Mouse (Mus musculus) frontal cortex, adult 2 months (tissue): ENCODE data around the gene Stip1. TPM values are rescaled to one million over a fixed set of nuclear protein-coding genes. Genes with fewer than 3 reads are reported as not detected.

Source experiments
- DNase-seq, 2 experiments: peaks; one replicate each; pipeline ENCODE4 v3.0.0; 2022; ENCODE audit warnings: low spot score in 1 of 2; ENCODE audit errors: extremely low spot score in 1 of 2
- polyA plus RNA-seq: library from polyadenylated mRNA; depleted of rRNA; stranded (reverse); fragments of >200 nt; gene quantifications from 2 replicates; pipeline ENCODE4 v1.2.3, GENCODE M21; 2012

The Stip1 gene
- polyA plus RNA-seq, 1 experiment = 148 TPM

DNA sequence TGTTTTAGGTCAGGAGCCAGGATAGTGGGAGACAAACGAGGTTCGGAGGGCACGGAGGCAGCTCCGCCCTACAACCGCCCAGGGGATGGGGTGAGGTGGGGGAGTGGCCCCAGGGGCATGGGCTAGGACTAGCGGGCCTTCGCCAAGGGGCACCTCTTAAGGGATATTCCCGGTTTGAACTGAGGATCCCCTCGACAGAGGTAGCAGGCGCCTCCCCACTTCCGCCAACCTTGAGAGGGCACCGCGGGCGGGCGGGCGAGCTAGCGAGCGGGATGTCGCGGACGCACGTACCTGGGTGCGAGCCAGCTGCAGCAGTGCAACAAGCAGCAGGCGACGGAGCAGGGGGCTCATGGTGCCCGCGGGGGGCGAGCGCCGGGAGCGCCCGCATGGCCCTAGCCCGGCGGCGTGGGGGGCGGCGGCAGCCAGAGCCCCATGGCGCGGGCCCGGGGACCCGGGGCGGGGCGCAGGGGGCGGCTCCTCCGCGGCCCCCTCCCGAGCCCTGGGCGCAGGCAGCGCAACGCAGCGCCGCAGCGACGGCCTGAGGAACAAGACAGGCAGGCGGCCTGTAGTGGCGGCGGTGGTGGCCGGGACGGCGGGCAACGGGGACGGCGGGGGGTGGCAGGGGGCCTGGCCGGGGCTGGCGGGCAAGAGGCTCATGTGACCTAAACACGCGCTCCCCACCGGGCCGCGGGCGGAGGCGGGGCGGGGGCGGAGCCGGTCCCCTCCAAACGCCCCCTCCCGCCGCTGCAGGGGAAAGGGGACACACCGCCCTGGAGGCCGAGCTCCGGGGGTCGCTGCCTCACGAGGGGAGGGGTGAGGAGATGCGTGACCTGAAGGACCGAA, 52.5 kb downstream of the Stip1 start, which contains the start of gene Vegfb:
Gene Vegfb, minus strand, starts transcription at position 591 of the 843 bp plus-strand sequence.
- DNase-seq = no peak

DNA sequence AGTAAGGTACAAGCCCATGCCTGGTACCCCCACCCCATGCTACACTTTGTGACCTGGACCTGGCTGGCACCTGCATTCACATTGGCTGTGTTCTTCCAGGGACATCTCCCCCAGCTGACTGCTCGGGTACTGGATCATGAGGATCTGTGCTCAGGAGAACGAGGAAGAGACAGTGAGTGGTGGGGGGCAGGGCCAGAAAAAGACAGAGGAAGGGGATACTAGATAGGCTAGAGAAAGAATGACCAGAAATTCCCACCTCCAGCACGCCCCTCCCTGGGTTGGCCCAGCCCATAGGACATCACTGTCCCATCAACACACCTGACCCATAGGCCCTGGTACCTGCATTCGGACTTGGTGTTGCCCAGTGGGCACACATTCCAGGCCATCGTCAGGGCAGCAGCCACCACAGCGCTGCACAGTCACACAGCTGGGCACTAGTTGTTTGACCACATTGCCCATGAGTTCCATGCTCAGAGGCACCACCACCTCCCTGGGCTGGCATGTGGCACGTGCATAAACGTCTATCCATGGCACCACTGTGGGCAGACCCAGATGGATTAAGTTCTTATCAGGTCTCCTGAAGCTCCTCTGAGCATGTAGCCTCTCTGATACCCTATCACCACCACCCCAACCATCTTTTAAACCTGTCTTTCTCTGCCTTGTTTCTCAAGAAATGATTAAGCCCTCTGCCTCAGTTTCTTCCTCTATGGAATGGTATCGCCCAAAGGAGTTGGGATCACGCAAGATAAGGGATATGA, 53.6 kb downstream of the Stip1 start:
- no peak for DNase-seq

DNA sequence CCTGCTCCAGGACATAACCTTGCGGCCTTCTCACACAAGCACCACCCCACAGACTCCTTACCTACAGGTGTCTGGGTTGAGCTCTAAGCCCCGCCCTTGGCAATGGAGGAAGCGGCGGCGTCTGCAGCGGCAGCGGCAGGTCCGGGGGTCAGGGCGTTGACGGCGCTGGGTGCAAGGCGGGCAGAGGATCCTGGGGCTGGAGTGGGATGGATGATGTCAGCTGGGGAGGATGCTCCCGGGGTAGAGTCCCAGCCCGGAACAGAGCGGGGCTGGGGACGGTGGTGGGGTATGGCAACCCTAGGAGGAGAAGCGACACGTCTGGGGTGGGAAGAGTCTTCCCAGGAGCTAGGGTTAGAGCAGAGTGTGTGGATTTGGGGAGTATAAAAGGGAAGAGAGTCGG, 54.5 kb downstream of the Stip1 start:
- DNase-seq = no peak

DNA sequence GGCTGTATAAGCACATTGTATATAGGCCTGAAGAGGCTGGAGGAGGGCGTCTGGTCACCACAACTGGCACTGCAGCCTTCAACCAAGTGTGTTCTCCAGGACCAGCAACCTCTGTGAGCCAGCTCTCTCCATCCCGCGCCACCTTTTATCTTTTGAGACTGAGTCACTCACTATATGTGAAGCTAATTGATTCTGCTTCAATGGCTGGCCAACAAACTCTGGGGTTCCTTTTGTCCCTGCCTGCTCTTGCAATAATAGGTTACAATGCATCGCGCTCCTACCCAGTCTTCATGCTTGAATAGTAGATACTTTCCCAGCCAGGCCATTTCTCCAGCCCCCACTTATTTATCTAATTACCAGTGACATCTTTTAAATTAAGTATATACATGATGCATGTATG, 56.1 kb downstream of the Stip1 start:
- no peak for DNase-seq

DNA sequence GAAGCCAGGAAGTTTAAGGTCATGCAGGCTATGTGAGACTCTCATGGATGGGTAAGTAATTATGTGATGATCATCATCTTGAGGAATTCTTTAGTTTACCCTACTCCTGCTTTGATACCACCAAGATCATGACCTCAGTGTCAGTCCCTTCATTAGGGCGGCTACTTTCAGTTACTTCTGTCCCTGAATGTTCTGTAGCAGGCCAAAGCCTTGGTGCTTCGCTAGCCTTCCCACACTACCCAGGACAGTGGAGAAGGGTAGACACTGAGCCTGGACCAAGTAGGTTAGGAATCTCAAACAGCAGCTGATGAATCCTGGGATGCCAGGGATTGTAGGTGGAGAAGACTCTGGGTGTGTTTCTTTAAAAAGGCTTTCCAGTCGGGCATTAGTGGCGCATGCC, 58.3 kb downstream of the Stip1 start:
- DNase-seq = no peak

DNA sequence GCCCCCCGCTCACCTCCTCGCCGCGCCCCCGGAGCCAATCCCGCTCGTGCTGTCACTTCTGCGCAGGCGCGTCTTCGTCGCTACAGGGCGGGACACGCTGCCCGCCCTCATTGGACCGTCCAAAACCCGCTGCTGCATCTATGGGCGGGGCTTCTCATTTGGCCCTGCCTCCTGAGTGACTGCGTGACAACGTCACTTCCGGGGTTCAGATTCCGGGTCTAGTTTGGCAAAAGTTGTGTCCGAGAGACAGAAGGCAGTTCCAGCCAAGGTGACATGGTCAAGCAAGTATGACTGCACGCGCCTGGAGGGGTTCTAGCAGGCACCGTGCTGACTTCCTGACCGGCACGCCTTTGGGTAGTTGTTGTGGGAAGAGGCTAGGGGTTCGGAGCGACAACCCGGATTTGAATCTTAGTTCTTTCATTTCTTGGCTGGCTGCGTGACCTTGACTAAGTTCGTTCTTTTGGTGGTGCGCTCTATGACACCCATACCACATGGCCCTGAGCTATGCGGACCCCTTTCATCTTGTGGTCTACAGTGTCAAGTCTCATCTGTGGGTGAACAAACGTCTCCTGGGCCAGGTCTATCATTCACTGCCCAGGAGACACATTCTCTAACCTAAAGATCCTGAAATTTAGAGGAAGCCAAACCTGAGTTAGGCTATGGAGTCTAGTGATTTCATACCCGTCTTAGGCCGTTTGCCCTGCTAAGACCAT, 59.2 kb downstream of the Stip1 start, which contains the start of gene Fkbp2:
Gene Fkbp2, minus strand, starts transcription at position 121 of the 713 bp plus-strand sequence.
- DNase-seq = peak; percentile 97 to 99

DNA sequence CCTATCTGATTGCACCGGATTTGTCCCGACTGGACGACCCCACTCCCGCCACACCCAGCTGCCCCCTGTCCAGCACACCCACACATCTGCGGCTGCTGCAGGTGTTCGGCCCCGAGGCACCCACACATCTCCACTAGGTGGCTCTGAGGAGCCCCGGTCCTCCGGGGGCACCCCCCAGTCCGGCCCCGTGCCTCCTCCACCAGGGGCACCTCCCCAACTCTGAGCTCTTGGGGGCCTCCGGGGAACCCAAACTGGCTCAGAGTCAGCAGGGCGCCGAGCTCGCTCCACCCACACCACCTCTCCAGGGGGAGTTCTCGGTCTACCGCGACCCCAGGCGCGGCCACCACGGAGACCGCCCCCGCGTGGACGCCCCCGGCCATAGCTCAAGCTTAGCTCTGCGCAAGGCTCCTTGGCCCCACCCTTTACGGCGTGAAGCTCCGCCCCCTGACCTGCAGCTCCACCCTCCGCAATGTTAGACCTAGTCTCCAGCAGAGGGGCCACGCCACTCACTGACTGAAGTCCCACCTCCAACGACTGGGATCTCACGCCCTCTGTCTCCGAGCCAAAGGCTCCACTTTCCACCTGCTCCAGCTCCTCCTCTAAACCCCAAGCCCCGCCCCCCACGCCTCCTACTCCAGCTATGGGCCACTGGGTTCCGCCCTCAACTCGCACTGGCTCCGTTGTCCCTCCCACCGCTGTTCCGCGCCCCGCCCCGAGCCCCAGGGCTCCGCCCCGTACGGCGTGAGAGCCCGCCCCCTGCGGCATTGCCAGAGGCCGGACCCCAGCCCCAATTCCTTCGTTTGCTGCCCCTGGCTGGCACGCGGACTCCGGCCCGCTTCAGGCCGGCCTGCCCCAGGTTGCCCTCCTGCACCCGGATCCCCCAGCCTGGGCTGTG, 60.0 kb downstream of the Stip1 start:
- peak; percentile 99 for DNase-seq

DNA sequence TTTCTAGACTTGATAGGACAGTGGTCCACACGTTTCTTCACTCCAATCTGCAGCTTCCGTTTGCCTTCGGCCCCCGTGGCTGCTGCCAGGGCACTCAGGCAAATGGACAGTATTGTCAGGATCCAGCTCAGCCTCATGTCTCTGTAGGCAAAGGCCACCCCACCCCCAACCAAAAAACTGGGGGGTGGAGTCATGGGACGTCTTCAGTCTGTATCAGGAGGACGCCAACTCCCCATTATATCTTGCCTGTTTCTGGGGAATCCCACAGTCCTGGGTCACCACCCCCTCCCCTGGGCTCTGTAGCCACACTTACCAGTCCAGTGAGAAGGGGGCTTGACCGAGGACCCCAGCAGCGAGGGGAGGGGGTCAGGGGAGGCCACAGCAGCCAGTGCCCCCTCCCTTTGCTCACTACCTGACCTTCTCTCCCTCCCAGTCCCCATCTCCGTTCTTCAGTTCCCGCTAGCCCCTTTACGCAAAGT, 60.7 kb downstream of the Stip1 start:
- peak; percentile 56 to 62 for DNase-seq

DNA sequence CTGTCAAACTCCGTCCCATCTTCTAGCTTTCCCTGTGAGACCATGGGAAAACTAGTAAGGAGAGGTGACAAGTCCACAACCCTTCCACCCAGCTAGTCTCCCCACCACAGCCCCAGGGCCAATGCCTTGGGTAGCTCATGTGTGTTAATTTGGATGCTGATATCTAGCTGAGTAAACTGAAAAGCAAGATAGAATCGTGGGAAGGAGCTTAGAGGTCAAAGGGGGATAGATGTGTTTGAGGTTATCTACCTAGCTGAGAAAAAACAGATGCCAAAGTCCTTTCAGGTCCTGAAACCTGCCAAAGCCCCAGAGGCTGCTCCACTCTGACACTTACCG, 61.2 kb downstream of the Stip1 start:
- DNase-seq = no peak

DNA sequence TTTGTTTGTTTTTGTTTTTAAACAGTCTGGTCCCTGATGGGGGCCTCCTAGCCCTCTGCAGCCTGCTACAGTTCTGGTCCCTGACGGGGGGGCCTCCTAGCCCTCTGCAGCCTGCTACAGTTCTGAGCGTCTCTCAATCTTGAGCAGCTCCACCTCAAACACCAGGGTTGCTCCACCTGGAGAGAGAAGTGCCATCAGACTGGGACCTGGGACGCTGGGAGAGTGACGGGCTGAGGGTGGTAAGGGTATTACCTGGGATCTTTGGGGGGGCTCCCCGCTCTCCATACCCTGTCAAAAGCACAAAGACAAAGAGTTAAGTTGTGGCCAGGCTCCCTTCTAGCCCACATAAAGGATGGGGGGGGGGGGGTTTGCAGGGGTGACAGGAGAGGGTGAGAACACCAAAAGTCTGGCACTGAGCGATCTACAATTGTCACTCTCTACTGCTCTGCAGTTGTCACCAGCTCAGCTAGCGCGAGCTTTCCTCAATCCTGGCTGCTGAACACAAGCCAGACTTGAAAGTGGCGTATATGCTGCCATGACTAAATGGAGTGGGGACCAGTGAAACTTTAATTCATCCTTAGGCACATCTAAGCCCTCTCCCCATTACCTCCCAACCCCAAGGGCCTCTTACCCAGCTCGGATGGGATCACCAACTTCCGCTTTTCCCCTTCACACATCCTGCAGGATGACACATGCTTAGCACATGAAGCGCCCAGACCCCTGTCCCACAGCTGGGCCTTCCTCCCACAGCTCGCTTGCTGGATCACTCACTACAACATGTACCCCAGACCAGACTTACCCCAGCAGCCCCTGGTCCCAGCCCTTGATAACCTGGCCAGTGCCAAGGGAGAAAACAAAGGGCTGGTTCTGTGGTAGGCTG, 61.8 kb downstream of the Stip1 start:
- DNase-seq = no peak

DNA sequence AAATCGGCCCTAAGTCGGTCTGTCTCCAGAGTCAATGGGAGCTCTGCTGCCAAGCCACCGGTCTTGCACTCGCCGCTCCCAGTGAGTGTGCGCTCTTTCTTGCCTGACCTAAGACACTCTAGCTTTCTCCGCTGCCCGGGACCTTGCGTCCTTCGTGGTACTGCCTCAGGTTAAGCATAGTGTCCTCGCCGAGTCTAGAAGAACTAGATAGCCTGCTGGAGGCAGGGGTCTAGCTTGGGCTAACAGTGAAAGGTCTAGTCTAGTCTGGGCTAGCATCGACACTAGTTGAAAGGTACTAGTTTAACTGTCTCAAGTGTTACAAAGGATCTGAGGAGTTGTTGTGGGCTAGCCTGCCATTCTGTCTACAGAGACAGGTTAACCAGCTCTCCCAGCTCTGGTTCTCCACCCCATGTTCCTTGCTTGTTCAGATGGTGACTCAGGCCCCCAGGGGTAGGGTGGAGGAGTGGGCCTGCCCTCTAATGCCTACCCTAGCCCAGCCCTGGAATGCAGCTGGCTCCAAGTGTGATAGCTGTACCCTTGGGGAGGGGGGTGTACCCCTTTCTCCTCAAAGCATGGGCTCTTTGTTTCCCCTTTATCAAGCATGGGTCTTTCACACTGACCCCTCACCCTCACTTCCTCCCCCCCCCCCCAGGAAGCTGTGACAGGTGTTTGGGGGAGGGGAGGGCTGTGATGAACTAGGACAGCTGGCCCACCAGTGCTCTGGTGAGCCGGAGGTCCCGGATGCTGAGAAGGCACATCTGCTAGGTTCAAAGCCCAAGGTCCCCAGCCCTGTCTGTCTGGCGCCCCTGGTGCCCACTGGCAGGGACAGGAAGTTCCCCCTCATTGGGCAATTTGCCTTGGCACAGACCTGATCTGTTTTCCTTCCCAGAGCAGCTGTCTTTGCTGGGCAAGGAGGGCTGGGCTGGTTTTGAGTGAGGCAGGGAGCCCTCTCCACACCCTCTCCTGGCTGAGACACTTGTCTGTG, 63.9 kb downstream of the Stip1 start, which contains the start of gene Plcb3:
Gene Plcb3, minus strand, starts transcription at position 934 of the 985 bp plus-strand sequence.
- DNase-seq = peak in 1 of 2 experiments; percentile 69

DNA sequence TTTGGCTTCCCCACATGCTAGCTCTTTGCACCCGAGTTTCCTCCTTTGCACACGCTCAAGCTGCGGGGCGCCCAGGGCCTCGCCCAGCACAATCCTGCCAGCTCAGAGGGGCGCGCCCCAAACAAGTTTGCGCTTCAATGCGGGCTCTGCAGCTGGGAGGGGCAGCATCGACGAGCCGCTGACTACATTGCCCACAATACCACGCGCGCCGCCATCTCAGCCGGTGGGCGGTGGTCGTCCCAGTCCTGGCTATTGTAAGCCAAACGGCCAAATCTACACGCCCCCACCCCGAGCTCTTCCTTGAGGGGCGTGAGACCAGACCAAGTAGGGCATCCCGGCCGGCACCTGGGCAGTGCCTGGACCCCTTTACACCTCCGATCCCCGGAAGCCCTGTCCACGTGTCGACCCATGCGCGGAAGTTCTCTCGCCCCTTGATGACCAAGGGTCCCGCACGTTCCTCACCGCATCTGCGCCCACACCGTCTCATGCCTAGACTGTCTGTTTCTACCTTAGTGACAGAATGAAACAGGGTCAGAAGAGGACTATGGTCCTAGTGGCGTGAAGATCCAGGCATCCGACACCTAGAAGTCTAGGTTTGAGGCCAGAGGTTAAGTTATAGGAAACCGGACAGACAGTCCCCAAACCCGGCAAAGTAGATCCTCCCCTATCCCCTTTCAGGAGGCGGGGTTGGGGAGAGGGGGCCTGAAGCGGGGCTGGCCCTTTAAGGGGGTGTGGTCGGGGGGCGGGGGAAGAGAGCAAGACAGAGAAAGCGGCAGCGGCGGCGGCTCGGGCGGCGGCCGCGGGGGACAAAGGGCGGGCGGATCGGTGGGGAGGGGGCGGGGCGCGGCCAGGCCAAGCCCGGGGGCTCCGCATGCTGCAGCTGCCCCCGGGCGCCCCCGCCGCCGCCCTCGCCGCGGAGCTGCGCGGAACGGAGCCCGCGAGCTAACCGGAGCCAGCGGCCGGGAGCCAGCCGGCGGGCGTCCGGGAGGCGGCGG, 65.3 kb downstream of the Stip1 start, which contains the start of gene Ppp1r14b:
Gene Ppp1r14b, plus strand, starts transcription at position 758 of the 995 bp plus-strand sequence.
- peak in 1 of 2 experiments; percentile 75 for DNase-seq

DNA sequence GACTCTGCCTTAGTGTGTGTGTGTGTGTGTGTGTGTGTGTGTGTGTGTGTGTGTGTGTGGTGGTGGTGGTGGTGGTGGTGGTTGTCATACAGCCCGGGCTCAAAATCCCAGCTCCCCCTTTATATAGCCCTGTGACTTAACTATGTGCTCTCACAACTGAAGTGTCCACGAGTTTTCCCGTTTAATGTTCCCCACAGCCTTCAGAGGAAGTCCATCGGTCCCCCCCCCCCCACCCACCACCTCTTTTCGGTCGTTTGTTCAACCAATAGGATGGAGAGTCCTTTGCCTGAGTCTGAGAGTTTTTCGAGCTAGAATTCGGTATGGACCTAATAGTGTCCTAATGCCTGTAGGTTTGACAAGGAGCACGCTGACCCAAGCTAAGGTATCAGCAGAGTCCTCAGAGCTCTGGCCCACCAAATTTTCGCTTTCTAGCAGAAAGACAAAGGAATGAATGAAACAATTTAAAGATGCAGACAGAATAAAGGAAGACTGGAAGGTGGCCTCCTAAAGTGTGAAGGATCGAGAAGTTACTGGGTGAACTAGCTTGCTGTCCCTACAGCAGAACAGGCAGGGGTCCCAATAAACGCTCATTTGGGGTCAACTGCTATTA, 66.1 kb downstream of the Stip1 start:
- no peak for DNase-seq

DNA sequence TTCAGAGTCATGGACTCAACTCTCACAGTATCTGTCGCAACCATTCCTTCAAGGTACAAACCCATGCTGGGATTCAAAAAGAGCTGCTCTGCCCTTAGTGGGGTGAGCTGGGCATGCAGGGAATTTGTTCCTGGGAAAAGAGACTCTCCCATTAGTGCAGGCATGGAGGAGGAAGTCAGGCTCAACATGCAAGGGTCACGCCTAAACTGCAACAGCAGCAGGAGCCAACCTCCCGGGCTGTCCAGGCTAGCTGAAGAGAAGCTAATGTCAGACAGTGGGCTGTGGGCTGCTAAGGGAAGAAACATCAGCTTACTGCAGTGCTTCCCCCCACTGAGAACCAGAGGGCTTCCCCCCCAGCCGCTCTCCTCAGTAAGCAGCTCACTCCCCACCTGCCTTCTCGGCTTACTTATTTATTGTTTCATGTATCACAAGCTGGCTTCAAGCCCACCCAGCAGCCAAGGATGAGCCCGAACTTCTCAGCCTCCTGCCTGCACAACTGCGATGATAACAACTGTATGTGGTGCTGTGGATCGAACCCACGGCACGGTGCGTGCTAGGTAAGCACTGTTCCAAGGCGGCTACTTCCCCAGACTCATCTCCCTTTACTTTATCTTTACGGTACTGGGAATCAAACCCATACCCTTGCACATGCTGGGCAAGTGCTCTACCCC, 67.4 kb downstream of the Stip1 start:
- DNase-seq = no peak

DNA sequence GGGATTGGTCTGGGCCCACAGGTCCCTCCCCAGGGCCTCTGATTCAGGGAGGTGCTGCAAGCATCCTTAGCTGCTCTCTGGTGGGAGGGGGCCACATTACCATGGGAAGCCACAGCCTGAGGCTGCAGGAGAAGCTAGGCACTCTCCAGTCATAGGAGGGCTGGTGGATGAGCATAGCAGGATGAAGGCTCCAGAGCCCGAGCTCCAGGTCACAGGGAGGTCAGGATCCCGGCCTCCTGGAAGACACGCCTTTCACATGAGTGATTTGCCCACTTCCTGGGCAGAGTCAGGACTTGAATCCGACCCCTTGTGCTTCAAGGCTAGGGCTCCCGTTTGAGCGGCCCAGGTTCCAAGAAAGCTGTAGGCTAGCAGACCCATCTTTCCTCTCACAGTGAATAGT, 68.1 kb downstream of the Stip1 start:
- DNase-seq = no peak
